Mouse (Mus musculus) embryo, embryonic 11.5 days (tissue): Measurements from ENCODE around the gene Hipk2.
A peak's percentile ranks its signal among the peaks of the same experiment; 100 is the strongest.

Experiments used
- DNase-seq: peaks from one replicate; pipeline ENCODE4 v3.0.0-alpha.2; 2012; ENCODE audit warnings: low read depth, low spot score

The Hipk2 gene

DNA sequence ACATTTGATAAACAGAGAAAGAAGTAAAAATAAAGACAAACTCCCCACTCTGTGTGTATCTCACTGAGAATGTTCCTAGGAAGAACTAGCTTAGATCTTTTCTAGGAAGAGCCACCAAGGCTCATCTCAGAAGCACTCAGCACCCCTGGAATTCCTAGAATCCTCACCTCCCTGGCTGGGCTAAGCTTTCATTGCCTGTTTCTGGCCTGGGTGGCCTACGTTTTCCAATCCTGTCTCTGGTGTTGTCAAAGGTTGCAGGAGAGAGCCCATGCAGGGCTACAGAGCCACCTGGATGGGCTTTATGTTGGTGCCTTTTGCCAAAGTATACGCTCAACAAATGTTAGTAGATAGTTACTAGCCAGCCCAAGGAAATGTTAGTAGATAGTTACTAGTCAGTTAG, 120.0 kb downstream of the Hipk2 start:
- no peak for DNase-seq

DNA sequence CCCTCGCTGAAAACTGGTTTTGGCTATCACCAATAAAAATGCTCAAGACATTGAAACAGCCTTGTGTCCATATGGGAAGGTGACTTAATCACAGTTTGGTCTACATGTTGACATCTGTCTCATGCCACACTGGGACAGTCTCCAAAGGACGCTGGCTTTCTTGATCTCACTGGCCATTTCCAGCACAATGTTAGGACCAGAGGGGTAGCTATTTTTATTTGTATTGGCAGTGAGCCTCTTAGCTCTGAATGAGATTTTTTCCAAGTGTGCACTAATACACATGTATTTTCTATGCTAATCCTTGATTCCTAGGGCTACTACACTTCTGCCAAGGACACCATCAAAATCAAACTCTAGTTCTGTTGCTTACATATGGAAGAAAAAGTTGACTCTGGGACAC, 120.8 kb downstream of the Hipk2 start:
- DNase-seq, result no peak

DNA sequence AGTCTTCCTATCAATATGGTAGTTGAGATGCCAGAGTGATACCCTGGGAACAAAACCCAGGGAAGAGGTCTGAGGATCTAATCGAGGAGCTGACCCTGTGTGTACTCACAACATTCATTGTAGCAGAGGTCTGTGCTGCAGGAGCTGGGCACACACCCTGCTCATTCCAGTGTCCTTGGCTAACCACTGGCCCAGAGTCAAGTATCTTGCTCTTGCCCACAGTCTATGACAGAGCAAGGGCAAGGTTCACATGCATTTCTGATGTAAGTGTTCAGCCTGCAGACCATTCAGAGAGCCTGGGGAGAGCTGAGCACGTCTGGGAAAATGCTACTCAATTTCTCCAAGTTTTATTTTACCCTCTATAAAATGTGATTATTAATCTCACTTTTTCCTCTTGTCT, 122.2 kb downstream of the Hipk2 start:
- DNase-seq, result no peak

DNA sequence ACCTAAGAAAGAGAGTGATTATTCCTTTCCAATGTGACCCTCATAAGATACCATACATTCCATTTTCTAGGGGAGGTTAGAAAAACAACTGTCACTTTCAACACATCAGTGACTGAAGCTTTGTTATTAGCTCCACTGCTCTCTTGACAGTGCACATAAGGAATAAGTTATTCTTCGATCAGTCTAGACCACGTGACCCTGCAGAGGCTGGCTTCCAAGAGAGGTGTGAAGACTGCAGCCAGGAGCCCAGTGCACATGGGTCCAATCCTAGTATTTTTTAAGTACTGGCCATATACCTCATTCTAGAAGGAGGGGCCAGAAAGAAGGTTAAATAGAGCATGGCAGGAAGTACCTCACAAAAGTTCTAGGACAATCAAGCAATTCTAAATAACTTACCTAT, 122.9 kb downstream of the Hipk2 start:
- no peak for DNase-seq

DNA sequence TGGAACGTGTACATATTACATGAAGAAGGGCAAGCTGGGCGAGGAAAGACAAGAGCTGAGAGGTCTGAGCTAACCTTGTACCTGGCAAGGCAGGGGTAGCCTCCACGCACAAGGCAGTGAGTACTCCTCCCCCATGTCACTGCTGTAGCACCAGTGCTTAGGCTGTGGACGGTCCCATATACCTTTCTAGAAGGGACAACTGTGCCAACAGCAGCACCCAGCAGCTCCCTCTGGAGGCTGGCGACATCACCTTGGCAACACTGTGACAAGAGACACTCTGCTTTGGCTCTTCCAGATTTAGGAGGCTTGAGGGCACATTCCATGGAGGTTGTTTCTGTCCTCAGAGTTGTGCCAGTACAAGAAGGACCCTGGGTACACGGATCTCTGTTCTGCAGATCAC, 123.5 kb downstream of the Hipk2 start:
- DNase-seq, result no peak

DNA sequence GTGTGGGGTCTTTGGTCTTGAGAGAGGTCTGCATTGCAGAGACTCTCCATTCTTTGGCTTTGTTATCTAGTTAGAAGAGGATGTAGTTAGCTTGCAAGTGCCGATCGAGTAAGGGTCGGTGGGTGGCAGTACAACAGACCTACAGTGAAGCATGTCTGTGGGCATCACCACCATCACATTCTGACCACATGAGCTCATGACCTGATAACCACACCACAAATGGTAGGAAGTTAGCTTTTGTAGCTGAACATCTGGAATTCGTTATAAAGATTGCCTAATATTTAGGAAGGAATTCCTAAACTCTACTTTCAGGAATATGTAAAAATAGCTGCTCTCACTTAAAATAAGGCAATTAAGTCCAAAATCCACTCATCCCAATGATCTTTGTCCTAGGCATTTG, 127.9 kb downstream of the Hipk2 start:
- DNase-seq, result no peak

DNA sequence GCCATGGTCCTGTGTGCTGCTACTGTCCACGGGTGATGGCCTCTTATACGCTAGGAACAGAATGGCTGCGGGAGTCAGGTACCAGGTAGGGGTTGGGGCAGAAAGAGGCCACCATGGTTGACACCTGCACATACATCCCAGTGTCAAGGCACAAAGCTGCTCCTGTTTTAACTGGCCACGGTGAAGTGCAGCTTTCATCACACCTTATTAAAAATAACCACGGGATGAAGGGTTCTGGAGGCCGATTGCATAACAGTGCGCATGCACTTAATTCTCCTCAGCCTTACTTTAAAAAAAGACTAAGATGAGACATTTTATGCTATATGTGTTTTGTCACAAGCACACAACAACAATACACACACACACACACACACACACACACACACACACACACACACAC, 132.6 kb downstream of the Hipk2 start:
- DNase-seq, result no peak

DNA sequence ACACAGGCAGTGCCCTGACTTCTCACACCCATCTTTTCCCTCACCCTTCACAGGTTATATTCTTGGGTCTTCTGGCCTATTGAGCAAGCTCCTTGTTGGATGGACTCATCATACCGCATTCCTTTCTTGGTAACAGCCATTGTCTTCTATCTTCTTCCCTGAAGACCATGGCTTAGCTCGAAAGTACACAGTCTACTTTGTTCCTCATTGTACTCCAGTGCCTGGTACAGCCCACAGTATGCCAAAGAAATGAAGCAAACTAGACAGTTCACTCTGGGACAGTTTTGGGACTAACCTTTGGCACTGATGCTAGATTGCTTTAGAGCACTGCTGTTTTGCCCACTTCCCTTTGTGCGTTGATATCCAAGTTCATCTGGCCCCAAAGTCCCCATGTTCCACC, 133.5 kb downstream of the Hipk2 start:
- no peak for DNase-seq

DNA sequence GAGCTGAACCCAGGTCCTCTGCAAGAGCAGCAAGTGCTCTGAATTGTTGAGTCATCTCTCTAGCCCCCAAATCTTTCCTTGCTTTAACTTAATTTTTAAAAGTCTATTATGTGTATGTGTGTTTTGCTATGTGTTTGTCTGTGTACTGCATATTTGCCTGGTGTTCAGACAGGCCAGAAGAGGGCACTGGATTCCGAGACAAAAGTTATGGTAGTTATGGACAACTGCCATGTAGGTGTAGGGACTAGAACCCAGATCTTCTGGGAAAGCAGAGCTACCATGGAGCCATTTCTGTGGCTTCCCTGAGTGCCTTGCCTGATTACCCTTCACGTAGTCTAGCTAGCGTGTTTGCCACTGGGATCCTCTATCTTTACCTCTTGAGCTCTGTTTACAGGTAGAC, 134.9 kb downstream of the Hipk2 start:
- no peak for DNase-seq

DNA sequence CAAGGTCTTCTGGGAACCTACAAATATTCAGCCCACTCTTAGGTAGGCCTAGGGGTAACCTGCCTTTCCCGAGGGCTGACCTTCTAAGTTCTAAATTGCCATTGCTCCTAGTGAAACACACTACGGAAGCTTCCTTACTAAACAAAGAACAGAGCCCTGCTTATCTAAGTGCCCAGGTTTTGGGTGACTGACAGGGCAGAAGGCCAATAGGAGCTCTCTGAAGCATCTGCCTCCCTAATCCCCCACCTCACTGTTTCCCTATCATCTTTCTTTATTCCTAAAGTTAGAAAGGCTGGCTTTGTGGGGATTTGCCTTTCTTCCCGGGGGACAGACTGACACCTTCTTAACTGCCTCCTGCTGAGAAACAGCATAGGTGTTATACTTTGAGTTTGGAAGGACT, 136.7 kb downstream of the Hipk2 start:
- no peak for DNase-seq

DNA sequence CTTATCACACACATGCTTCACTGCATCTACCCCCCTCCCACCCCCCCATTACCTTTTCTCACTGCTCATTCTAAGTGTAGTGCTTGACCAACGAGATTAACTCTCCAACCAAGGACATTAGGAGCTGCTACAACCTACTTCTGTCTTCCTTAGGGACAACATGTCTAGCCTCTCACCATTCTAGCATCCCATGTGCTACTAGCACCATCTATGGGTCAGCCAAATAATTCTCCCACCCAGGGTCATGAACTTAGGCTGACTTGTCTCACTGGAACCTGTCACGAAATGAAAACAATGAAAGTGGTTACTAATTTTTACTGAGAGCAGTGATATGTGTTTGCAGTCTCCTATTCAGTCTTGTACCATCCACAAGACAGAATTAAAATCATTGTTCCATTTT, 138.2 kb downstream of the Hipk2 start:
- DNase-seq, result no peak

DNA sequence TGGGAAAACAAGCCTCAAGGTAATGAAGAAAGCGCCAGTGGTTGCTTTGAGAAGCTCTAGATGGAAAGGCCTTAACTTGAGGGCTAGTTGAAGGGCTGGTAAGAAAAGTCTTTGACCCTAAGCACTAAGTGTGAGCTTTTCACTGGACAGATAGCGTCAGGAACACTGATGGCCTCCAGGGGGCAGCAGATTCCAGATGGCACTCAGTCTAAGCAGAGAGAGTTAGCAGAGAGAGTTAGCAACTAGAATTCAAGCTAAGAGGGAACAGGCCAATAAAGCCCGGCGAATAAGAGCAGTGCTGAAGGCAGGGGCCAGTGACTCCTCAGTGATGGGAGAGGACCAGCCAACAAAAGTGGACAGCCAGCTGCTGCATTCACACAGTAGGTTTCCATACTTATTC, 139.7 kb downstream of the Hipk2 start:
- DNase-seq, result peak; percentile 57

DNA sequence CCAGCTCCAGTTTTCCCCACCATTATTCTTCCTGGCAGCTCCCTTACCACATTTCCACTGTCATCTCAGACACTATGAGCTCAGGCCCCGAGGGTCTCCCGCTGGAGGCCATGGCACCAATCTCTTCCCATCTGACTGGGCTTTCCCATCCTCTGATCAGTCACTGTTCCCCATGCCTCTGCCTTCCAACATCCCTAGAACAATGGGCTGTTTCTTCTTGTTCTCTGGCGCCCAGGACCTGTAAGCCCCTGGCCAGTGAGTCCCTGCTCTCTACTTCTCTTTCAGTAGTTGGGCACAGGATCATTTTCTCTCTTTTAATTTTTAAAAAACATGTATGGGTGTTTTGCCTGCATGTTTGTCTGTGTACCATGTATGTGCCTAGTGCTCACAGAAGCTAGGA, 143.3 kb downstream of the Hipk2 start:
- DNase-seq, result no peak

DNA sequence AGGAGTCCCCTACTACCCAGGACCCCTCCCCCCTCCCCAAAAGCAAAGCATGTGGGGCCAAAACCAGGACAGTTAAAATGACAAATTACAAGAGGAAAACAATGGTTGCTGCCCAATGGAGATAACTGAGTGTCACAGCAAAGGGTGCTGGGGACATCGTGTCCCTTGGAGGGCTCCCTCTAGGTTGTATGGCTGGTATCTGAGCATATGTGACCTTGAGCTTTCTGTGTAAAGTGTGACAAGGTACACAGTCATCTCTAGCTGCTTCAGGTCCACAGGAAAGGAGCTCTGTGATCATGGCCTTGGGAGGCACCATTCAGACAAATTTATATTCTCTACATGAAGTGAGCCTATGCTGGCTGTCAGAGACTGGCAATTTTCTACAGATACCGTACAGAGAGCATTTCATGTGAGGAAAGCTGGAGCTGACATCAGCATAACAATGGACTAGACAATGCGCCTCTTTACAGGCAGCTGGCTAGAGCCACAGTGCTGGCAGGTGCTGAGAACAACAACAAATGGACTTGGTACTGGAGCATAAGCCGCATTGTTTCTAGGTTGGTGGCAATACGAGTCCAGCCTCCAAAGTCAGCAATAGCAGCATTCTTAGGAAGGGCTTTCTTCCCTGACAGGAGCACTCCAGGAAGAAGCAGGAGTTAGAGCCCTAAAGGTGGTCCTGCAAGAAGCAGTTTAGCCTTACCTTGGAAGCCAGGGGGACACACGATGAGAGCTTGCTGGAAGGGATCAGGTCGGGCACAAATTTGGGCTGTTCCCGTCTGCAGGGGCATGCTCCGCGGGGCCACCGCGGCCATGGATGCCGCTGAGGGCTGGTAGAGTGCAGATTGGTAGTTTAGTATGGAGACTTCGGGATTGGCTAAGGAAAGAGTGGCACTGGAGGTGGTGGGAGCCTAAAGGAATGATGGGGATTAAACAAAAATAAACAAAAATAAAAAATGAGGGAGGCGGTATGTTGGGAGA, 145.5 kb downstream of the Hipk2 start:
- DNase-seq, result no peak

DNA sequence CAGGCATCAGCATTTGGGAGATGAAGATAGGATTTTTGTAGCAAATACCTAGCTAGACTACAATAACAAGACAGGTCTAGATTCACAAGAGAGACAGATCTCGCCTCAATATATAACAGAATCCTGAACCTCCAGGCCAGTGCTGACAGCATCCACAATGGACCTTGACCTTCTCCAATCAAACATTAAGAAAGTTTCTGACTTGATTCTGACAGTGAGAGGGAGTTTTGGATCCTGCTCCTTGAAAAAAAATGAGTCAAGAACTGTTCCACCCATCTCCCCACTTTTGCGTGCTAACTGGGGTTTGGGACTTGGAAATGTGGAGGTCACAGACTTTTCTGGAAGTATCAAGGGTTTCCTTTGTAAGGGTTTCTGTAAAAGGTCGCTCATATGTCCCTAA, 150.4 kb downstream of the Hipk2 start:
- no peak for DNase-seq

DNA sequence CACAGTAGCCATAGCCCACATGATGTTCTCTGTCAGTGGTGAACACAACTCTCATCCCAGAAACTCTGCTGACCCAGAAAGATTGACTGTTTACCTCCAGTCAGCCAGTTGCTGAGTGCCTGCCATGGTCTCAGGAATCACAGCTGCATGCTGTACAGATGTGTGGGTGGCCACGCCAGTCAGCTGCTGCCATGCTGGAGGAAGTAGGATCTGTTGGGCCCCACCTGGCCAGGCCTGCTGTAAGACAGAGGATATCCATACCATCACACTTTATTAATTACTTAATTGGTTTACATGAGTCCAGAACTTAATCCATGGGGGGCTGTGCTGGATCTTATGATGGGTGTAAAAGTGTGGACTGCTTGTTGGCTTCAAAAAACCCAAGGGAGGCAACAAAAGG, 154.6 kb downstream of the Hipk2 start:
- DNase-seq, result no peak

DNA sequence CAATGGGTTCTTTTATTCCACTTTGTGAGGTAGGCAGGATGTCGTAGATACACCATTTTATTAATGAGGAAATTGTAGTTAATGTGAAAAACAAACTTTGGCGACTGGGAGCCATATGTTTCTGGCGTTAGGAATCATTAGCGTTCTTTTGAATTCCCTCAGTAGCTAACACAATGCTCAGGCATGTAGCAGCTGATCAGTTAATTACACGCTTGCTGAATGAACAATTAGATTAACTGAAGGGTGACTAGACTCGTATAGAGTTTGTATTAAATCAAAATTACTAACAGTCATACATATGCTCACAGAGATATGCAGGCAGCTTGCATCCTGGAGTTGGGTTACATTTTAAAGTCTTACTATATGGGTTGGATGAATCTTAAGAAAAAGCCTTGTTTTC, 156.7 kb downstream of the Hipk2 start:
- no peak for DNase-seq

DNA sequence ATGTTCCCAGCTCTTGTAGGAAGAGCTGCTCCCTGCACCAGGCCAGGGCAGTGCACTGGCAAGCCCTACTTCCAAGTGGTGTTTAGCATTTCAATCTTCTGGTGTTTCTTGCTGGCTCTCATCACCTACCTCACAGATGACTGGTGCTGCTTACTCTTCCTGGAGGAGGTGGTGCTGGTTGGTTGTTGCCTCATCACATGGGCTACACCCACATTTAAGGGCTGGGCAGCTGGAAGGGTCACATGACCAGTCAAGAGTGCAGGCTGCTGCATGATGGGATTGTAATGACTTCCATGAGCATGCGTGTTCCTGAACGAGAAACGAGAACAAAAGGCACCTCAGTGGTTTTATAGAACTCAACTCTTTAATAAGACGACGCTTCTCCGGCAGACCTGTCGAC, 157.3 kb downstream of the Hipk2 start:
- DNase-seq, result no peak

DNA sequence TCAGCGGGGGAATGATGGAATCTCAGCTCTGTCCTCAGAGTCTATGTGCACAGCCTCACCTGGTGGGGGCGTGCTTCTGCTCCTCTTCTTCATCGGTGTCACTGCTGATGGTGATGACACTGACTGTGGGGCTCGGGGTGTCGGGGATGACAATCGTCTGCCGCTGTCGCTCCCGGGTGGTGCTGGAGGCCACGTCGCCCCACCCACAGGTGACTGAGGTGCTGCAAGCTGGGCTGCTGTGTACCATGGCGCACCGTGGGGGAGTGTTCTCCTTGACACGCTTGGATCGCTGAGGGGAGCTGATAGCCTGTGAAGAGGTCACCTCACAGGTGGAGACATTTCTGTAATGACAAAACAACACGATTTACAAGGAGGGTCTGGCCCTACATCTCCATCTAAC, 160.1 kb downstream of the Hipk2 start:
- DNase-seq, result no peak

DNA sequence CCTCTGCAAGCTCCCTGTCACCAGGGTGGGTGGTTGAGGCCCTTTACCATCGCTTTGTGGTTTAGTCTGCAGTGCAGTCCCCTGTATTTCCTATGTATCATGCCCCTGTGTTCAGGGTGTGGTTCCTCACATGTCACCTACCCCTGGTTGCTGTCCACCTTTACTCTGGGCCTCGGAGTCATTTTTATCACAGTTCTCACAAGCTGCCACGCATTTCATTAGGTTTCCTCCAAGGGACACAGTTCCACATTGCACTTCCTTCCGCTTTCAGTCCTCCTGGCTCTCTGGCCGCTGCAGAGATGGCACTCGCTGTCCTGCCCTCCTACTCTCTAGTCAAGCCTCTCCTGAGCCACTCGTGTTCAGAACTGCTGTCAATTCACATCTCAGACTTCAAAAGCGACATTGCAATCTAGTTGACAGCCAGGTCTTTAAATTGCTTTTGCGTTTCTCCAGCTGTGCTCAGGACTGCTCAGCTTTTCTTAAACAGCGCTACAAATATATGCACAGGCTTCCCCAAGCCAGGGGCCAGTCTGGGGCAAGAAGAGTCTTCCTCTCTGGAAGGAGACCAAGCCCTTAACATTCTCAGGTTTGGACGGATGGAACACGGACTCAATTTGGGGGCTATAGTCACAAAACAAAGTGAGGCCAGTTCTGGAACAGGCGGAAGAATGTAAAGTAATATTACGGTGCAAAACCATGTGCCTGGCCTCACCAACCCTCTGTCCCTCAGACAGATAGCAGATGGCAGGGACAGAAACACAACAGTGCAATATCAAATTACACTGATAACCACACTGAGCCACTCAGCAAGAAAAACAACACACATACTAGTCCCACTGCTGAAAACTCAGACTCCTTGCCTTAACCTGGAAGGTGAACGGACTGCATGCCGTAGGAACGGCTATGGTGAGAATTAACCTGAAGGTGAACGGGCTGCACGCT, 161.7 kb downstream of the Hipk2 start:
- no peak for DNase-seq

DNA sequence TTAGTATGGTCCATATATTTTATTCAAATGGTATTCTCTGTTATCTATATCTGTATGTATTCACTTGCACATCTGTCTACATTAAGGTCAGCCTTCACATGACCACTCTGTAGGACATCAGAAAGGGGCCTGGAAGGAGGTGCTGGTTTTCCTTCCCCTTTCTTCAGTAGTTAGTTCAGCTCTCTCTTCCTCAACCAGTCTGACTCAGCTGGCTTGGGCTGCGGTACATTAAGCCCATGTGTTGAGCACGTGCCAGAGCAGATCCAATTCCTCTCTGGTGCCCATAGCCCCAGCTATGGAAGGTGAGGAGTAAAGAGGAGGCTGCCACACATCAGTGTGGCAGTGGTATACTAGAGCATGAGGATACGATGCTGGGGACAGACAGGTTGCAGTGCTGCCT, 165.5 kb downstream of the Hipk2 start:
- no peak for DNase-seq

DNA sequence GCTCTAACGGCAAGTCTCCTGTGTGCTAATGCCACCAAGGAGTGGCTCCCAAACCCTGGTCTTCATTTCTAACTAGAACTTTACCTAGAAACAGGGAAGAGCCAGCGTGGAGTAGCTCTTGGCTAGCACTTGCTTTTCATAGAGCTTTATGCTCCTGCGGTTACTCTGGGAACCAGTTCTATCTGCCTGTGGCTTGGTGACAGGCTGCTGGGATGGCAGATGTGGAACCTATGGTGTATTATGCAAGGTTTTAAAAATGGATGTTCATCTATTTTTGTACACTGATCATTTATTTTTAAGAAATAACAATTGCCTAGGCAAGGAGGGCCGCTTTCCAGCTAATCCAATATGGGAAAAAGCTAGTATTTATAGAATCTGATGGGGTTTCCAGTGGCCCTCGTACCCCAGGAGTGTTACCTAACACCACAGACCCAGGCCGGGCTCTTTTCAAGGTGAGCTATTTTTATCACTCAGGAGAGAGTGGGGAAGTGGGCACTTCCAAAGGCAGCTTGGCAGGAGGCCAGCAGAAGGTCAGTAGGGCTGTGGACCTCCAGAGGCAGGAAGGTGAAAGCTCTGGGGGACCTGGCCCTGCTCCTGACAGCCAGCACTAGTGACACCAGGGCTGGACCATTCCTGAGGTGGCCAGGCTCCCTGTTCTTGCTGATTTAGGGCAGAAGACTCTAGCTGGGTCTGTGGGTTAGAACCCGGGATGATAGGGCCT, 171.5 kb downstream of the Hipk2 start:
- DNase-seq, result no peak
